Mouse (Mus musculus) spleen, postnatal 4 days (tissue): Measurements from ENCODE around the gene Bmp4.

Experiments
- DNase-seq, 2 experiments: peaks; one replicate each; pipeline ENCODE4 v3.0.0; 2022; ENCODE audit warnings: low spot score in 2 of 2

Gene Bmp4

DNA sequence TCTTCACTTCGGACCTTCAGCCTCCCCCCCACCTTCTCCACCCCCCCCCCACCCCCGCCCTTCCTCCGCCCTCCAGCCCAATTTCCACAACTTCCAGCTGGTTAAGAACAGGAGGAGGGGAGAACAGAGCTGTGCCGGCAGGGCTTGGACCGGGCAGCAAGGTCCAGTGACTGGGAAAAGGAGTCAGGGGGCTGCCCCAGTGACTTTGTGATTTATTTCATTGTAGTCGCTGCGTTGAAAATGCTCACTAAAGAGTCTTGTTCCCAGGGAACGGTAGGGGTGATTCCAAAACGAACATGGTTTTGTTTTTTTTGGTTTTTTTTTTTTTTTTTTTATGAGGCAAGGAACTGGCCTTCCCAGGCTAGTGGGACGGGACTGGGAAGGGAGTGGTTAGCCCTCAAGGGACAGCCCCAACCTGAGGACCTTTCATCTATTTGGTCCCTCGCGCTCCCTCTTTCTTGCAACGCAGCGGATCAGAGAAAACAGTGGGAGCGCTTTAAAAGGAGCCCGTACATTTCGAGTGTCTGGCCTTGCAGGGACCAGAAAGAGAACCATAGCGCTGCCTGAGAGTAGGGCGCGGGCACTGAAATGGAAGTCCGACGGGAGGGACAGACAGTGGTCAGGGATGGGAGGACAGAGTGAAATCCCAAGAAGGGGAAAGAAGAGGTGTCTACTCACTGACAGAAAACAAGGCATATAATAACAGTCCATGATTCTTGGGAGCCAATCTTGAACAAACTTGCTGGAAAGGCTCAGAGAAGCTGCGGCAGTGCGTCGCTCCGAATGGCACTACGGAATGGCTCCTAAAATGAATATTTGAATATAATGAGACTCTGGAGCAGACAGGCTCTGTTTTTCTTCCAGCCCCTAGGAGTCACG lies 3.8 kb downstream of the Bmp4 start:
- no peak for DNase-seq

DNA sequence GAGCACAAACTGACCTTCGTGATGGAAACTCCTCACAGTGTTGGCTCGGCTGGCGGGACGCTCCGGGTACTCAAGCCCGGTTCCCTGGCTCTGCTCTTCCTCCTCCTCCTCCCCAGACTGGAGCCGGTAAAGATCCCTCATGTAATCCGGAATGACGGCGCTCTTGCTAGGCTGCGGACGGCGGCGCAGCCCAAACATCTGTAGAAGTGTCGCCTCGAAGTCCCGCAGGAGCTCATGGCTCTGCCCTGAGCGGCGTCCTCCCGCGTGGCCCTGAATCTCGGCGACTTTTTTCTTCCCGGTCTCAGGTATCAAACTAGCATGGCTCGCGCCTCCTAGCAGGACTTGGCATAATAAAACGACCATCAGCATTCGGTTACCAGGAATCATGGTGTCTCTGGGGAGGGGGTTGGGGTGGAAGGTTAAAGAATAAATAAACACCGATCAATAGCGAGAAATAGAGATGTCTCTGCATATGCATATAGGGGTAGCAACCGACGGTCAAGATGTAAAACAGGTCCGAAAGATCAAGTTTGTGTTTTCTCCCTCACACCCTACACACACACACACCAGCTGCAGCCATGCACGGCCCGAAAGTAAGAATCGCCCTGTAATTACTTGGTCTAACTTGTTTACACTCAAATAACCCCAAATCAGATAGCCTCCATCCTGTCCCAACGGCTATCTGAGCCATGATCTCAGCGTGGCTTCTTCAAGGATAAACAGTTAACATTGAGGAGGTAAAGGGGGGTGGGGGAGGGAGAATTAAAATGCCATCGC lies 4.6 kb downstream of the Bmp4 start:
- DNase-seq, result no peak

GRCm38 (mm10) chr14:46384946-46385691 lies 5.3 kb downstream of the Bmp4 start:
- DNase-seq, result no peak

DNA sequence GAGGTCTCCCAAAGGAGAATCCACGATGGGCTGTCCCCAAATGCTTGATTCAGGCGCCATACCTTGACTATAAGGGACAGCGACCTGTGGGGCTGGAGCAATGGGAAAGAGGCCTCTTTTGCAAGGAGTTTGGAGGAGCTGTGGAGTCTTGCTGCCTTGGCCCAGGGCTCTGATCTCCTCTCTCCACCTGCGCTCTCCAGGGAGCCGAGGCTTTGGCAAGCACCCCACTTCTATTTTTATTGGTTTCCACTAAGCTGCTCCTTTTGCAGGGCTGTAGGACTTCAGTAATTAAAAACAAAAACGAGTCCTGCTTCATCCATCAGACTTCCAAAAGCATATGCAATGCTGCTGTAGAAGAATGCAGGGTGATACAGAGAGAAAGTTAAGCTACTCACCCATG lies 9.0 kb downstream of the Bmp4 start:
- no peak for DNase-seq

DNA sequence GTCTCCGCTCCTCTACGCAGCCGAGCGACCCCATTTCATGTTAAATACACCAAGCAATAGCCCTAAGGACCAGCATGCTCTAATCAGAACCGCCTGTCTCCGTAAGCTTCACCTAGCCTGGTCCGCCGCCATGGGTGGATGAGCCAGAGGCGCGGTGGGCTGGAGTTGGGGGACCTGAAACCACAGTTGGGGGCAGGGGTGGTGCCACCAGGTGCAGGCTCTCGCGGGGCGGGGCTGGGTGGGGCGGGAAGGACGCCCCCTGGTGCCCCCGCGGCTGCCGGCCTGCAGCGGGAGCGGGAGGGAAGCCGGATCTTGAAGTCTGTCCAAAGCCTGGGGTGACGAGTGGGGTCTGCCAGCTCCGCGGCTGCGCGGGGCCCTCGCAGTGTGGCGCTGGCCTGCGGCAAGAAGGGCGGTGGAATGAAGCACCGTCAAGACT lies 10.2 kb downstream of the Bmp4 start:
- no peak for DNase-seq

DNA sequence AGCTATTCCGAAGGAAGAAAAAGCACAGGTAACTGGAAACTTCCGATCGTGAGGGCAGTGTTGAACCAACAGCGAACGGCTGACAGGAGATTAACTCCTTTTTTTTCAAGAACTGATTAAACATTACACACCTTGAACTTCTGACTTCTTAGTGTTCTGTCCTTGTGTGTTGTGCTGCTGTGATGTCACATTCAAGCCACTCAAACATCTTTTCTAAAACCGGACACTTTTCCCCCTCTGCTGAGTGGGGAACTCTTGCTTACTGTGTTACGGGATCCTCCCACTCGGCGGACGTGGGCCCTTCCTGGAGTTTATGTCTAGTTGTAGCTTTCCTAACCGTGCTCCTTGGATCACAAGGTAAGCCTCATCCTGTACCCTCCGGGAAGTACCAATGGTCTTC lies 11.2 kb downstream of the Bmp4 start, which contains the start of gene Gm15217:
TSS of gene Gm15217 (plus strand) at position 130 of the 400 bp plus-strand sequence.
- no peak for DNase-seq

- no peak for DNase-seq
Measured at GRCm38 (mm10) chr14:46375796-46376195, 14.7 kb downstream of the Bmp4 start.

DNA sequence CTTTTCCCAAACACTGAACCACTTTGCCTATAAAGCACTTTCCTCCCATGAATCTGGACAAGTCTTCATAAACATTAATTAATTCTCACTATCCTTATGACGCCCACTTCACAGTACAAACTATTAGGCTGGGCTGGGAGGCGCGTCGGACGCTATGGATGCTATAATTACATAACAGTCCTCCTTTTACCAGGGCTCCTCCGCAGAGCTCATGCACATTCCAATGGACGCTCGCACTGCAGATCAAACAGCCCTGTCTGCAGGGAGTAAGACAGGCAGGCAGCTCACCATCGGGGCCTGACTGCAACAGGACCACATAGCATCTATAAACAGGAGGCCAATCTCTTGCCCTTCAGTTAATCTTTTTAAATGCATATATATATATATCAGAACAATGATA lies 18.0 kb downstream of the Bmp4 start:
- DNase-seq, result no peak

DNA sequence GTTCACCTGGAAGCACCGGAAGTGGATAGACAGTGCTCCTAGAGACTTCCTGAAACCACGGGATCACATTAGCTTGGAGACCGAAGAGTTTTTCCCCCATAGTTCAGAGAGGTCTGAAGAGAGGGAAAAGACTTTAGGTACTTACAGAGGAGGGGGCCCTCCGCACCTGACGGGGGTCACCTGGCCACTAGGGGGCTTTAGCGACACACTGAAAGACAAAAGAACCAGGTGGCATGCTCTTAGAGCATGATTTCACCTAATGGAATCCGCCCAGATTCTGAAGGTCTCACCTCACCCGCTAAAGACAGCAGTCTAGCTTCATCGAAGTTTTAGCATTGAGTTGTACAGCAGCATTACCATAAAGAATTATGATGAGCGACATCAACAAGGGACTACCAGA lies 27.3 kb downstream of the Bmp4 start:
- no peak for DNase-seq

DNA sequence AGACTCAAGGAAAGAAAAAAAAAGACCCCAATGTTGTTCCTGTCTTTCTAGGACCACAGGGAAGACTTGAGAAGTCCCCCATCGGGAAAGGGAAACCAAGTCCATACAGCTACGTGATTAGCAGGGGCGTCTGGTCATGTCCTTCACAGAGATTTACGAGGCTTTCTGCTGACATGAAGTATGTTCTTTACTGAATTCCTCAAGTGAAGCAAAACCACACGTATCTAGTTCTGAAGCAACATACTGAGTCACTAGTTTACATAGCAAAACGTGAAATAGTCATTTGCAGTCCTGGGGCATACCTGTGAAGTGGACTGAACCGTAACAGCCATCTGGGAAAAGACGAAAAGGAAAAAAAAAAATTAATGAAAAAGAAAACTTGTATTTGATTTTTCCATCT lies 32.8 kb downstream of the Bmp4 start:
- DNase-seq, result no peak

- no peak for DNase-seq
Measured at GRCm38 (mm10) chr14:46357286-46357685, 33.2 kb downstream of the Bmp4 start.

GRCm38 (mm10) chr14:46344750-46345149 lies 45.7 kb downstream of the Bmp4 start:
- no peak for DNase-seq

DNA sequence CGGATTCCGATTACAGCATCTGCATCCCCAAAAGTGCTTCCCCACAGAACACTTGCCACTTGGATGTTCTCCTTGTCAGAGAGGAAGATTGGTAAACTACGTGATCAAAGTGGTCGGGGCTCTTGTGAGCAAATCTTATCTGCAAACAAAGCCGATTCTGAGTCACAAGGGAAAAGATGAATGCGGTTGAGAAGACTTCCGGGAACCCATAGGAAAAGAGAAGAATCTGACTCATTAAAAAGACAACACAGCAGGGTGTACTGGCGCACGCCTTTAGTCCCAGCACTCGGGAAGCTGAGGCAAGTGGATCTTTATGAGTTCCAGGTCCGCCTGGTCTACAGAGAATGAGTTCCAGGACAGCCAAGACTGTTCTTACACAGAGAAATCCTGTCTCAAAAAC lies 51.7 kb downstream of the Bmp4 start:
- no peak for DNase-seq
